Mouse (Mus musculus) liver, embryonic 13.5 days (tissue): ENCODE data around the gene Prkrip1. TPM values are rescaled to one million over a fixed set of nuclear protein-coding genes. Genes with fewer than 3 reads are reported as not detected.

Experiments used
- ATAC-seq: fragments of 200-750 bp; cut with Nextera tagmentation; 2 replicates; pipeline ENCODE4 v1.8.0; 2017; ENCODE audit warnings: low read depth, mild to moderate bottlenecking, moderate number of reproducible peaks, moderate library complexity
- DNase-seq: peaks from one replicate; pipeline ENCODE4 v3.0.0; 2022
- H3K27ac ChIP-seq: fragments of 300-500 bp; sonication (generic); 2 replicates; pipeline ENCODE4 v1.5.1; 2015; ENCODE audit warnings: moderate library complexity, mild to moderate bottlenecking, inconsistent platforms
- H3K27me3 ChIP-seq: fragments of 300-500 bp; sonication (generic); 2 replicates; pipeline ENCODE4 v1.6.1; 2015; ENCODE audit warnings: mild to moderate bottlenecking, inconsistent platforms
- H3K36me3 ChIP-seq: fragments of 300-500 bp; sonication (generic); 2 replicates; pipeline ENCODE4 v1.6.1; 2015; ENCODE audit warnings: mild to moderate bottlenecking, inconsistent platforms
- H3K4me1 ChIP-seq: fragments of 300-500 bp; sonication (generic); replicated peaks from 2 replicates; pipeline ENCODE4 v1.6.1; 2015; ENCODE audit warnings: inconsistent platforms
- H3K4me2 ChIP-seq: fragments of 300-500 bp; sonication (generic); 2 replicates; pipeline ENCODE4 v1.6.1; 2015; ENCODE audit warnings: inconsistent platforms, mild to moderate bottlenecking, moderate library complexity
- H3K4me3 ChIP-seq: fragments of 300-500 bp; sonication (generic); replicated peaks from 2 replicates; pipeline ENCODE4 v1.5.1; 2015; ENCODE audit warnings: mild to moderate bottlenecking, inconsistent platforms
- H3K9ac ChIP-seq: fragments of 300-500 bp; sonication (generic); 2 replicates; pipeline ENCODE4 v1.6.1; 2015; ENCODE audit warnings: mild to moderate bottlenecking, inconsistent platforms
- H3K9me3 ChIP-seq: fragments of 300-500 bp; sonication (generic); replicated peaks from 2 replicates; pipeline ENCODE4 v1.6.1; 2016; ENCODE audit warnings: inconsistent platforms
- WGBS: fragments of 180-500 bp; shearing (Covaris S2); methylation state at CpG from one replicate; pipeline ENCODE4 v1.1.7; 2015; ENCODE audit not compliant: insufficient replicate concordance; 5-methylcytosine and 5-hydroxymethylcytosine counted together
- polyA plus RNA-seq: library from polyadenylated mRNA; unstranded; fragments of >200 nt; fragmentation: Nextera tagmentation; extraction: Ambion mirVana; gene quantifications from 2 replicates; pipeline ENCODE4 v1.2.1, GENCODE M21; 2015

Gene Prkrip1
- polyA plus RNA-seq, 1 experiment from 2014 or later = 34.5 TPM

GRCm38 (mm10) chr5:136236611-136237010, 37.8 kb upstream of the Prkrip1 start:
- Histone ChIP-seq H3K27me3 (peaks cover 38% of the 10 kb centered on the region), H3K9me3 (no peaks in the 10 kb centered on the region), H3K27ac (no peak overlapping the region), H3K4me2 (no peak overlapping the region), H3K4me3 (no peak overlapping the region), H3K9ac (no peak overlapping the region), H3K4me1 (peaks cover 13% of the 10 kb centered on the region), H3K36me3 (0 out of 2 replicates have a peak, but pooled peaks cover 5% of the 10 kb centered on the region)
- DNase-seq (no peak), ATAC-seq (no peak)
- 64% methylated on average over 5 of the region's 5 CpGs for WGBS

- DNase-seq (no peak), ATAC-seq (no peak)
- H3K9ac ChIP-seq = no peak overlapping the region
- H3K36me3 ChIP-seq = 0 out of 2 replicates have a peak, but pooled peaks cover 9% of the 10 kb centered on the region
- H3K4me1 ChIP-seq = peaks cover 8% of the 10 kb centered on the region; the same call in 1 of the 2 replicates
- no peak overlapping the region for H3K4me2 ChIP-seq
- WGBS = 62% methylated on average over 4 of the region's 4 CpGs
- no peak overlapping the region for H3K4me3 ChIP-seq
- H3K9me3 ChIP-seq = no peaks in the 10 kb centered on the region
- H3K27ac ChIP-seq = no peak overlapping the region
- H3K27me3 ChIP-seq = peaks cover 10% of the 10 kb centered on the region
Observed at GRCm38 (mm10) chr5:136230348-136231035, 31.7 kb upstream of the Prkrip1 start.

GRCm38 (mm10) chr5:136226246-136226876, 27.6 kb upstream of the Prkrip1 start:
- Histone ChIP-seq H3K27ac (no peak overlapping the region), H3K9me3 (no peaks in the 10 kb centered on the region), H3K4me3 (no peak overlapping the region), H3K4me1 (0 out of 2 replicates have a peak, but pooled peaks cover 8% of the 10 kb centered on the region), H3K4me2 (no peak overlapping the region), H3K36me3 (0 out of 2 replicates have a peak, but pooled peaks cover 2% of the 10 kb centered on the region), H3K27me3 (peaks cover 2% of the 10 kb centered on the region; the same call in 1 of the 2 replicates), H3K9ac (no peak overlapping the region)
- DNase-seq (no peak), ATAC-seq (no peak)
- 32% methylated on average over 7 of the region's 7 CpGs for WGBS

GRCm38 (mm10) chr5:136218585-136218984, 19.8 kb upstream of the Prkrip1 start:
- Histone ChIP-seq H3K36me3 (no peaks in the 10 kb centered on the region), H3K4me2 (no peak overlapping the region), H3K27me3 (no peaks in the 10 kb centered on the region), H3K27ac (no peak overlapping the region), H3K4me3 (no peak overlapping the region), H3K9ac (no peak overlapping the region), H3K4me1 (peaks cover 8% of the 10 kb centered on the region; the same call in 1 of the 2 replicates), H3K9me3 (0 out of 2 replicates have a peak, but pooled peaks cover 8% of the 10 kb centered on the region)
- WGBS = 75% methylated on average over 12 of the region's 12 CpGs
- DNase-seq = no peak
- no peak for ATAC-seq

- WGBS = 37% methylated on average over 4 of the region's 4 CpGs
- Histone ChIP-seq H3K9me3 (0 out of 2 replicates have a peak, but pooled peaks cover 8% of the 10 kb centered on the region), H3K4me2 (no peak overlapping the region), H3K27ac (no peak overlapping the region), H3K36me3 (no peaks in the 10 kb centered on the region), H3K27me3 (no peaks in the 10 kb centered on the region), H3K4me3 (no peak overlapping the region), H3K9ac (no peak overlapping the region), H3K4me1 (peaks cover 8% of the 10 kb centered on the region; the same call in 1 of the 2 replicates)
- no peak for DNase-seq
- no peak for ATAC-seq
Observed at GRCm38 (mm10) chr5:136217932-136218381, 19.2 kb upstream of the Prkrip1 start.

GRCm38 (mm10) chr5:136217004-136217665, 18.4 kb upstream of the Prkrip1 start:
- Histone ChIP-seq H3K4me2 (no peak overlapping the region), H3K4me3 (no peak overlapping the region), H3K27ac (no peak overlapping the region), H3K36me3 (no peaks in the 10 kb centered on the region), H3K9me3 (0 out of 2 replicates have a peak, but pooled peaks cover 8% of the 10 kb centered on the region), H3K9ac (no peak overlapping the region), H3K27me3 (no peaks in the 10 kb centered on the region), H3K4me1 (peaks cover 8% of the 10 kb centered on the region; the same call in 1 of the 2 replicates)
- ATAC-seq (no peak), DNase-seq (no peak)
- 60% methylated on average over 18 of the region's 18 CpGs for WGBS

GRCm38 (mm10) chr5:136215958-136216357, 17.2 kb upstream of the Prkrip1 start:
- DNase-seq (no peak), ATAC-seq (no peak)
- no peak overlapping the region for H3K9ac ChIP-seq
- no peaks in the 10 kb centered on the region for H3K27me3 ChIP-seq
- peaks cover 8% of the 10 kb centered on the region; the same call in 1 of the 2 replicates for H3K4me1 ChIP-seq
- H3K4me3 ChIP-seq = no peak overlapping the region
- H3K9me3 ChIP-seq = 0 out of 2 replicates have a peak, but pooled peaks cover 8% of the 10 kb centered on the region
- H3K36me3 ChIP-seq = no peaks in the 10 kb centered on the region
- no peak overlapping the region for H3K4me2 ChIP-seq
- H3K27ac ChIP-seq = no peak overlapping the region
- WGBS = 73% methylated on average over 5 of the region's 5 CpGs

- no peak overlapping the region for H3K4me3 ChIP-seq
- no peaks in the 10 kb centered on the region for H3K36me3 ChIP-seq
- H3K4me2 ChIP-seq = no peak overlapping the region
- ATAC-seq (no peak), DNase-seq (no peak)
- peaks cover 8% of the 10 kb centered on the region; the same call in 1 of the 2 replicates for H3K4me1 ChIP-seq
- H3K9me3 ChIP-seq = 0 out of 2 replicates have a peak, but pooled peaks cover 8% of the 10 kb centered on the region
- H3K27ac ChIP-seq = no peak overlapping the region
- WGBS = 80% methylated on average over 3 of the region's 3 CpGs
- no peaks in the 10 kb centered on the region for H3K27me3 ChIP-seq
- H3K9ac ChIP-seq = no peak overlapping the region
Observed at GRCm38 (mm10) chr5:136215211-136215610, 16.4 kb upstream of the Prkrip1 start.

- peaks cover 8% of the 10 kb centered on the region; the same call in 1 of the 2 replicates for H3K4me1 ChIP-seq
- DNase-seq = no peak
- no peak overlapping the region for H3K9ac ChIP-seq
- H3K4me3 ChIP-seq = no peak overlapping the region
- H3K4me2 ChIP-seq = no peak overlapping the region
- no peaks in the 10 kb centered on the region for H3K36me3 ChIP-seq
- H3K27me3 ChIP-seq = no peaks in the 10 kb centered on the region
- no peak for ATAC-seq
- 57% methylated on average over 5 of the region's 5 CpGs for WGBS
- 0 out of 2 replicates have a peak, but pooled peaks cover 8% of the 10 kb centered on the region for H3K9me3 ChIP-seq
- H3K27ac ChIP-seq = no peak overlapping the region
Observed at GRCm38 (mm10) chr5:136213716-136214115, 15.0 kb upstream of the Prkrip1 start.

GRCm38 (mm10) chr5:136212716-136213115, 14.0 kb upstream of the Prkrip1 start:
- Histone ChIP-seq H3K36me3 (no peaks in the 10 kb centered on the region), H3K4me3 (no peak overlapping the region), H3K9me3 (0 out of 2 replicates have a peak, but pooled peaks cover 8% of the 10 kb centered on the region), H3K27ac (no peak overlapping the region), H3K27me3 (no peaks in the 10 kb centered on the region), H3K9ac (no peak overlapping the region), H3K4me2 (no peak overlapping the region), H3K4me1 (0 out of 2 replicates have a peak, but pooled peaks cover 2% of the 10 kb centered on the region)
- no peak for ATAC-seq
- 72% methylated on average over 11 of the region's 11 CpGs for WGBS
- DNase-seq = no peak
